7 mouse cellular contexts compared by ENCODE assay signal in the genomic region with DNA sequence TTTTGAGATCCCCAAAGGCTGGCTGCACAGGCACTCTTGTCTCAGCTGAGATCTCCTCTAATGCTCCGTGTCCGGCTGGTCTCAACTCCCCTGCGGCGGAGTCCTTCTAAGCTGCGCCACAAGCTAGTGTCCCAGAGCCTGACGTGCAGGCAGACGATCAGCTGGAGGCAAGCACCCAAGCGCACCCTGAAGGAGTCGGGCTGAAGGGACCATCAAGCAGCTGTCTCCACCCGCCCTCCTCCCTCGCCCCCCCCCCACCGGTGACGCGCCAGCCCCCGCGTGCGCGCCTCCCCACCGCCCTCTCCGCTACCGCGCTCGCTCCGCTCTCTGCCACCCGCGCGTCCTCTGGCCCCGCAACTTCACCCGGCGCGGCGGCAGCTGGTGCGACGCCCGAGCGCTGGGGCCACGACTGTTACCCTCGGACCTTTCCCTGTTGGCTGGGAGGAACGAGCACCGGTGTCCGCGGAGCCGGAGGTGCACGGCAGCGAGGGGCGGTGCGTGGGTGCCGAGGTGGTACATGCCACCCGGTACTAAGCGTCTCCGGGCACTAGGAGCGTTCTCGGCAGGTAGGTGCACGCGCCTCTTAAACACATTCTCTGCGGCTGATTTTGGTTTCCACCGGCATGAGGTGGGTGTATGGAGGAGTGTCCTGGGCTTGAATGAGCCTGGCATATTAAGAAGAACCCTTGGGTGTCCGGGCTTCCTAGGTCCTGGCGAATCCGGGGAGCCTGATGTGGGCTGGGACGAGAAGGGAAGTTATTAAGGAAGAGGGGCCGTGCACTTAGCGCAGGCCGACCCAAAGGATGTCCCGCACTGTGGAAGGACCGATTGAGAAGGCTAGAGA. TPM values are rescaled to one million over a fixed set of nuclear protein-coding genes. Genes with fewer than 3 reads are reported as not detected.
DNase-seq lines count a peak whose midpoint lies in the region; ATAC-seq and TF ChIP-seq lines count a peak whose summit lies in the region.

No protein-coding gene starts in this region.

- H3K9me3 ChIP-seq in E14TG2a.4 (ENCODE audit: low read length): no peaks in the 10 kb centered on the region
- H3K9me3 ChIP-seq in embryonic facial prominence, embryonic 11.5 days (replicated peaks; ENCODE audit: control insufficient read depth, low read length): no peaks in the 10 kb centered on the region
- no peaks in the 10 kb centered on the region for H3K9me3 ChIP-seq in heart, embryonic 15.5 days (replicated peaks)

- H3K4me1 ChIP-seq in E14TG2a.4 (replicated peaks; ENCODE audit: low read depth, low read length): peaks cover 48% of the 10 kb centered on the region
- no peaks in the 10 kb centered on the region for H3K4me1 ChIP-seq in embryonic facial prominence, embryonic 11.5 days (ENCODE audit: control insufficient read depth, insufficient read depth, low read length)
- H3K4me1 ChIP-seq in heart, embryonic 15.5 days (replicated peaks): peaks cover 46% of the 10 kb centered on the region

- DNase-seq in embryonic facial prominence, embryonic 11.5 days (ENCODE audit: low spot score): peak; percentile 44
- peak; percentile 39 for DNase-seq in layer of hippocampus, adult 9-11 months
- peak; percentile 71 for DNase-seq in right cerebral cortex, postnatal 25 days

- H3K27me3 ChIP-seq in C2C12 (ENCODE audit: control insufficient read depth, insufficient read depth, insufficient read length) (no peaks in the 10 kb centered on the region), E14TG2a.4 (ENCODE audit: insufficient read depth, low read length) (peaks cover 69% of the 10 kb centered on the region)
- H3K27me3 ChIP-seq in embryonic facial prominence, embryonic 11.5 days (ENCODE audit: control insufficient read depth, insufficient read depth, low read length): peaks cover 8% of the 10 kb centered on the region; the same call in 1 of the 2 replicates
- H3K27me3 ChIP-seq in heart, embryonic 15.5 days: no peaks in the 10 kb centered on the region

- H3K36me3 ChIP-seq in C2C12 (ENCODE audit: control insufficient read depth, insufficient read depth): no peaks in the 10 kb centered on the region
- no peaks in the 10 kb centered on the region for H3K36me3 ChIP-seq in E14TG2a.4 (ENCODE audit: insufficient read depth, low read length)
- H3K36me3 ChIP-seq in embryonic facial prominence, embryonic 11.5 days (replicated peaks; ENCODE audit: control insufficient read depth, insufficient read depth, low read depth, low read length): no peaks in the 10 kb centered on the region
- H3K36me3 ChIP-seq in heart, embryonic 15.5 days: no peaks in the 10 kb centered on the region

- peak overlapping the region; percentile 61 for H3K9ac ChIP-seq in embryonic facial prominence, embryonic 11.5 days (replicated peaks; ENCODE audit: low read length)
- peak overlapping the region; percentile 73 for H3K9ac ChIP-seq in heart, embryonic 15.5 days

- H3K27ac ChIP-seq in embryonic facial prominence, embryonic 11.5 days (replicated peaks; ENCODE audit: low read depth, low read length): peak overlapping the region; percentile 13; the same call in 1 of the 2 replicates
- H3K27ac ChIP-seq in heart, embryonic 15.5 days: peak overlapping the region; percentile 84

- peak; percentile 70 for ATAC-seq in embryonic facial prominence, embryonic 11.5 days (replicated peaks; ENCODE audit: insufficient number of reproducible peaks, low FRiP score, low TSS enrichment, low read depth)
- ATAC-seq in heart, embryonic 15.5 days (replicated peaks; ENCODE audit: insufficient number of reproducible peaks, insufficient read depth, low FRiP score, low read depth): peak; percentile 59
- peak; percentile 8; the same call in 1 of the 2 replicates for ATAC-seq in megakaryocyte, adult 5-6 weeks (ENCODE audit: poor library complexity, severe bottlenecking)

- peak overlapping the region; percentile 8 for H3ac ChIP-seq in C2C12 (ENCODE audit: control insufficient read depth, insufficient read length, low read depth)

- no peak for TF ChIP-seq CTCF in C2C12 (IDR thresholded peaks at IDR 0.05; ENCODE audit: control insufficient read depth, insufficient read depth, insufficient read length)
- no peak for TF ChIP-seq CTCF in E14TG2a.4 (conservative IDR thresholded peaks at IDR 0.05; ENCODE audit: low read length)

- H3K79me2 ChIP-seq in C2C12 (ENCODE audit: control insufficient read depth, insufficient read depth): no peaks in the 10 kb centered on the region

- peak overlapping the region; percentile 99 for H3K4me2 ChIP-seq in embryonic facial prominence, embryonic 11.5 days (ENCODE audit: low read depth, low read length)
- H3K4me2 ChIP-seq in heart, embryonic 15.5 days: peak overlapping the region; percentile 90

- no peaks in the 10 kb centered on the region for H3K79me3 ChIP-seq in C2C12 (ENCODE audit: low read depth)

- under 1% methylated on average over 56 of the region's 66 CpGs for WGBS in embryonic facial prominence, embryonic 11.5 days
- WGBS in heart, embryonic 15.5 days: under 1% methylated on average over 59 of the region's 66 CpGs

- H3K4me3 ChIP-seq in C2C12 (ENCODE audit: insufficient read depth, poor library complexity, severe bottlenecking): no peak overlapping the region
- peak overlapping the region; percentile 80 for H3K4me3 ChIP-seq in E14TG2a.4 (replicated peaks; ENCODE audit: low read length)
- peak overlapping the region; percentile 57 for H3K4me3 ChIP-seq in embryonic facial prominence, embryonic 11.5 days (ENCODE audit: low read depth, low read length)
- H3K4me3 ChIP-seq in heart, embryonic 15.5 days: peak overlapping the region; percentile 69

TF ChIP-seq in C2C12, 6 proteins besides CTCF, POLR2A, EP300 and RAD21:
- TF ChIP-seq FOSL1 (IDR thresholded peaks at IDR 0.05; ENCODE audit: insufficient read depth, low read length, poor library complexity, severe bottlenecking) (no peak), MAX (IDR thresholded peaks at IDR 0.05) (no peak), MYOG (IDR thresholded peaks at IDR 0.05; ENCODE audit: control insufficient read depth, extremely low read depth, insufficient read length) (no peak), USF1 (IDR thresholded peaks at IDR 0.05; ENCODE audit: low read depth) (no peak), CEBPB (IDR thresholded peaks at IDR 0.05; ENCODE audit: low read depth) (no peak), MYOD1 (IDR thresholded peaks at IDR 0.05; ENCODE audit: control insufficient read depth, insufficient read length, low read depth) (no peak)

RNA-seq across cellular contexts. Expression of a gene that starts 56.6 kb away (rescaled TPM):
- 0.23 TPM for polyA plus RNA-seq in C2C12 (2012; fragmentation: generic; extraction: Trizol)
- 3.5 and 3.7 TPM in 2 replicates for polyA plus RNA-seq in embryonic facial prominence, embryonic 11.5 days (2014; fragmentation: Nextera tagmentation; extraction: Ambion mirVana)
- polyA plus RNA-seq in heart, embryonic 15.5 days (2015; fragmentation: Nextera tagmentation; extraction: Ambion mirVana): 14.5 and 16.0 TPM in 2 replicates
- 87.3 and 93.1 TPM in 2 replicates for total RNA-seq in megakaryocyte, adult 5-6 weeks (2015)
- 65.3 and 80.5 TPM in 2 replicates for total RNA-seq in megakaryocyte, adult 5-6 weeks (2017)

Comparison
In these comparisons a context has a peak if more than half of its experiments do, and no peak if none do; other contexts are left out.
1. ATAC-seq: peak in every context shown above with its lines; median percentile 70 in embryonic facial prominence, embryonic 11.5 days; 59 in heart, embryonic 15.5 days; 8 in megakaryocyte, adult 5-6 weeks.